Mouse (Mus musculus) hindbrain, embryonic 13.5 days (tissue): ENCODE results near the gene Nps. TPM values are rescaled to one million over a fixed set of nuclear protein-coding genes. Genes with fewer than 3 reads are reported as not detected.
"Not testable (repeated sequence)": the region's sequence is repeated elsewhere in the genome, so short reads cannot be mapped to it uniquely, and the experiment has no call there.

ENCODE experiments used
- ATAC-seq: fragments of 200-750 bp; cut with Nextera tagmentation; 2 replicates; pipeline ENCODE4 v1.8.0; 2017; ENCODE audit warnings: moderate TSS enrichment; ENCODE audit not compliant: low FRiP score
- H3K27ac ChIP-seq: fragments of 300-500 bp; sonication (generic); 2 replicates; pipeline ENCODE4 v1.5.1; 2015; ENCODE audit warnings: inconsistent platforms, mild to moderate bottlenecking, moderate library complexity
- H3K27me3 ChIP-seq: fragments of 300-500 bp; sonication (generic); 2 replicates; pipeline ENCODE4 v1.6.1; 2015; ENCODE audit warnings: mild to moderate bottlenecking, inconsistent platforms
- H3K36me3 ChIP-seq: fragments of 300-500 bp; sonication (generic); 2 replicates; pipeline ENCODE4 v1.6.1; 2015; ENCODE audit warnings: mild to moderate bottlenecking, inconsistent platforms
- H3K4me1 ChIP-seq: fragments of 300-500 bp; sonication (generic); replicated peaks from 2 replicates; pipeline ENCODE4 v1.6.1; 2015; ENCODE audit warnings: inconsistent platforms
- H3K4me2 ChIP-seq: fragments of 300-500 bp; sonication (generic); 2 replicates; pipeline ENCODE4 v1.6.1; 2015; ENCODE audit warnings: inconsistent platforms, mild to moderate bottlenecking, moderate library complexity
- H3K4me3 ChIP-seq: fragments of 300-500 bp; sonication (generic); 2 replicates; pipeline ENCODE4 v1.5.1; 2015; ENCODE audit warnings: mild to moderate bottlenecking, inconsistent platforms
- H3K9ac ChIP-seq: fragments of 300-500 bp; sonication (generic); 2 replicates; pipeline ENCODE4 v1.6.1; 2015; ENCODE audit warnings: mild to moderate bottlenecking, inconsistent platforms
- H3K9me3 ChIP-seq: fragments of 300-500 bp; sonication (generic); 2 replicates; pipeline ENCODE4 v1.6.1; 2016; ENCODE audit warnings: inconsistent platforms
- WGBS: fragments of 180-500 bp; shearing (Covaris S2); methylation state at CpG from one replicate; pipeline ENCODE4 v1.1.7; 2015; 5-methylcytosine and 5-hydroxymethylcytosine counted together
- polyA plus RNA-seq: library from polyadenylated mRNA; unstranded; fragments of >200 nt; fragmentation: Nextera tagmentation; extraction: Ambion mirVana; gene quantifications from 2 replicates; pipeline ENCODE4 v1.2.1, GENCODE M21; 2015

Gene Nps
- not detected in 2 replicates for polyA plus RNA-seq

- not testable (repeated sequence) for H3K4me3 ChIP-seq, ATAC-seq, H3K4me2 ChIP-seq, H3K4me1 ChIP-seq, H3K9me3 ChIP-seq, H3K36me3 ChIP-seq, H3K27ac ChIP-seq, H3K27me3 ChIP-seq, H3K9ac ChIP-seq
- 92% methylated on average over 19 of the region's 19 CpGs for WGBS
These were observed at the start of gene Nps for GRCm38 (mm10) chr7:135258053-135258753. Gene Nps (plus strand): TSS chr7:135258703.

GRCm38 (mm10) chr7:135208947-135209567, 49.4 kb upstream of the Nps start:
- no peak for ATAC-seq
- no peaks in the 10 kb centered on the region for H3K36me3 ChIP-seq
- 85% methylated on average over 6 of the region's 6 CpGs for WGBS
- H3K9me3 ChIP-seq: no peaks in the 10 kb centered on the region
- H3K9ac ChIP-seq: no peak overlapping the region
- no peaks in the 10 kb centered on the region for H3K27me3 ChIP-seq
- peaks cover 12% of the 10 kb centered on the region for H3K4me1 ChIP-seq
- H3K27ac ChIP-seq: no peak overlapping the region
- no peak overlapping the region for H3K4me3 ChIP-seq
- no peak overlapping the region for H3K4me2 ChIP-seq

GRCm38 (mm10) chr7:135210296-135210695, 48.2 kb upstream of the Nps start:
- H3K4me1 ChIP-seq: peaks cover 1% of the 10 kb centered on the region; the same call in 1 of the 2 replicates
- no peak overlapping the region for H3K4me2 ChIP-seq
- H3K27me3 ChIP-seq: no peaks in the 10 kb centered on the region
- H3K36me3 ChIP-seq: no peaks in the 10 kb centered on the region
- no peak for ATAC-seq
- H3K27ac ChIP-seq: no peak overlapping the region
- H3K9me3 ChIP-seq: no peaks in the 10 kb centered on the region
- no peak overlapping the region for H3K9ac ChIP-seq
- no peak overlapping the region for H3K4me3 ChIP-seq

GRCm38 (mm10) chr7:135210831-135211230, 47.7 kb upstream of the Nps start:
- H3K36me3 ChIP-seq: no peaks in the 10 kb centered on the region
- H3K4me3 ChIP-seq: no peak overlapping the region
- H3K9me3 ChIP-seq: no peaks in the 10 kb centered on the region
- no peaks in the 10 kb centered on the region for H3K27me3 ChIP-seq
- 79% methylated on average over 2 of the region's 2 CpGs for WGBS
- no peak overlapping the region for H3K4me2 ChIP-seq
- no peak for ATAC-seq
- no peaks in the 10 kb centered on the region for H3K4me1 ChIP-seq
- H3K9ac ChIP-seq: no peak overlapping the region
- H3K27ac ChIP-seq: no peak overlapping the region

GRCm38 (mm10) chr7:135212505-135212904, 46.0 kb upstream of the Nps start:
- Histone ChIP-seq H3K27me3 (no peaks in the 10 kb centered on the region), H3K9ac (no peak overlapping the region), H3K4me2 (no peak overlapping the region), H3K36me3 (no peaks in the 10 kb centered on the region), H3K27ac (no peak overlapping the region), H3K4me1 (no peaks in the 10 kb centered on the region), H3K9me3 (no peaks in the 10 kb centered on the region), H3K4me3 (no peak overlapping the region)
- no peak for ATAC-seq
- 45% methylated on average over 2 of the region's 2 CpGs for WGBS

- 94% methylated on average over 2 of the region's 2 CpGs for WGBS
- Histone ChIP-seq H3K4me1 (no peaks in the 10 kb centered on the region), H3K4me3 (no peak overlapping the region), H3K27me3 (no peaks in the 10 kb centered on the region), H3K27ac (no peak overlapping the region), H3K4me2 (no peak overlapping the region), H3K9ac (no peak overlapping the region), H3K9me3 (peaks cover 4% of the 10 kb centered on the region; the same call in 1 of the 2 replicates), H3K36me3 (no peaks in the 10 kb centered on the region)
- no peak for ATAC-seq
These were observed 37.0 kb upstream of the Nps start for GRCm38 (mm10) chr7:135221475-135221874.

- Histone ChIP-seq H3K4me2 (no peak overlapping the region), H3K4me3 (no peak overlapping the region), H3K9ac (no peak overlapping the region), H3K4me1 (no peaks in the 10 kb centered on the region), H3K36me3 (no peaks in the 10 kb centered on the region), H3K27me3 (no peaks in the 10 kb centered on the region), H3K9me3 (peaks cover 4% of the 10 kb centered on the region; the same call in 1 of the 2 replicates), H3K27ac (no peak overlapping the region)
- no peak for ATAC-seq
- whole genome bisulfite sequencing: 91% methylated on average over 5 of the region's 5 CpGs
These were observed 32.5 kb upstream of the Nps start for GRCm38 (mm10) chr7:135226021-135226420.

- H3K4me3 ChIP-seq: no peak overlapping the region
- H3K27me3 ChIP-seq: no peaks in the 10 kb centered on the region
- H3K4me1 ChIP-seq: peaks cover 6% of the 10 kb centered on the region; the same call in 1 of the 2 replicates
- WGBS: 64% methylated on average over 3 of the region's 3 CpGs
- H3K9ac ChIP-seq: no peak overlapping the region
- H3K4me2 ChIP-seq: no peak overlapping the region
- H3K27ac ChIP-seq: no peak overlapping the region
- no peaks in the 10 kb centered on the region for H3K9me3 ChIP-seq
- no peak for ATAC-seq
- no peaks in the 10 kb centered on the region for H3K36me3 ChIP-seq
These were observed 21.4 kb upstream of the Nps start for GRCm38 (mm10) chr7:135237152-135237551.

GRCm38 (mm10) chr7:135239441-135239840, 19.1 kb upstream of the Nps start:
- H3K4me2 ChIP-seq: no peak overlapping the region
- 91% methylated on average over 4 of the region's 4 CpGs for WGBS
- ATAC-seq: no peak
- H3K9ac ChIP-seq: no peak overlapping the region
- no peak overlapping the region for H3K4me3 ChIP-seq
- no peaks in the 10 kb centered on the region for H3K36me3 ChIP-seq
- H3K27ac ChIP-seq: no peak overlapping the region
- no peaks in the 10 kb centered on the region for H3K9me3 ChIP-seq
- H3K4me1 ChIP-seq: peaks cover 6% of the 10 kb centered on the region; the same call in 1 of the 2 replicates
- no peaks in the 10 kb centered on the region for H3K27me3 ChIP-seq

- WGBS: 86% methylated on average over 6 of the region's 6 CpGs
- H3K27me3 ChIP-seq: no peaks in the 10 kb centered on the region
- no peak for ATAC-seq
- no peaks in the 10 kb centered on the region for H3K36me3 ChIP-seq
- H3K4me2 ChIP-seq: no peak overlapping the region
- no peak overlapping the region for H3K27ac ChIP-seq
- H3K9ac ChIP-seq: no peak overlapping the region
- H3K4me3 ChIP-seq: no peak overlapping the region
- H3K4me1 ChIP-seq: peaks cover 6% of the 10 kb centered on the region; the same call in 1 of the 2 replicates
- H3K9me3 ChIP-seq: no peaks in the 10 kb centered on the region
These were observed 18.5 kb upstream of the Nps start for GRCm38 (mm10) chr7:135240006-135240405.

GRCm38 (mm10) chr7:135240636-135241035, 17.9 kb upstream of the Nps start:
- H3K4me2 ChIP-seq: no peak overlapping the region
- H3K36me3 ChIP-seq: no peaks in the 10 kb centered on the region
- 96% methylated on average over 2 of the region's 2 CpGs for WGBS
- H3K9ac ChIP-seq: no peak overlapping the region
- H3K27me3 ChIP-seq: no peaks in the 10 kb centered on the region
- ATAC-seq: no peak
- no peak overlapping the region for H3K4me3 ChIP-seq
- peaks cover 6% of the 10 kb centered on the region; the same call in 1 of the 2 replicates for H3K4me1 ChIP-seq
- H3K27ac ChIP-seq: no peak overlapping the region
- no peaks in the 10 kb centered on the region for H3K9me3 ChIP-seq

- H3K4me3 ChIP-seq: no peak overlapping the region
- H3K27me3 ChIP-seq: no peaks in the 10 kb centered on the region
- H3K27ac ChIP-seq: no peak overlapping the region
- no peak overlapping the region for H3K9ac ChIP-seq
- H3K36me3 ChIP-seq: no peaks in the 10 kb centered on the region
- WGBS: 57% methylated on average over 9 of the region's 9 CpGs
- no peaks in the 10 kb centered on the region for H3K9me3 ChIP-seq
- no peaks in the 10 kb centered on the region for H3K4me1 ChIP-seq
- no peak for ATAC-seq
- H3K4me2 ChIP-seq: no peak overlapping the region
These were observed 14.2 kb upstream of the Nps start for GRCm38 (mm10) chr7:135244171-135244880.
